Mouse (Mus musculus): ENCODE results near the gene Olfr1200. TPM values are rescaled to one million over a fixed set of nuclear protein-coding genes. Genes with fewer than 3 reads are reported as not detected.

Olfr1200 gene
- not detected in 2 replicates for total RNA-seq (2015; ENCODE audit: low replicate concordance)
- not detected in 2 replicates for total RNA-seq (2017; ENCODE audit: low replicate concordance)

DNA sequence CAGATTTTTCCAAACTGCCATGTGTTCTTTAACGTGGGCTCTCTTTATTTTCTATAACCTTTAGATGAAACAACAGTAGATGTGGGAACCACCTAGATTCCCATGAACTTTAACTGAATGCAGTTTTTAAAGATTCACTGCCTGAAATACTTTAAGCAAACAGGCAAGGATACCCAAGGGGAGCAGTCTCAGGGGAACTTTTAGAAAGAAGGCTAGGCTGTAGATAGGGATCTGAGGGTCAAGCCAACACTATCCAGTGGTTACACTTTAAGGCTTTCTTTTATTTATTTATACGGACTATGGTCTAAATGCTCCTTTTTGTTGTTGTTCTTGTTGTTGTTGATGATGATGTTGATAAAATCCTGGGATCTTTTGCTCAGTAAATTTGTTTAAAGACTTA, at the start of gene Olfr1200:
Olfr1200 (minus strand) TSS at position 101 of the 400 bp plus-strand sequence.
- ATAC-seq (replicated peaks; ENCODE audit: low FRiP score, poor library complexity, severe bottlenecking): no peak

- no peak for ATAC-seq (replicated peaks; ENCODE audit: low FRiP score, poor library complexity, severe bottlenecking)
These were observed 43.9 kb upstream of the Olfr1200 start, which contains the start of gene Olfr1202 for GRCm38 (mm10) chr2:88814196-88814595. Gene Olfr1202 (plus strand): TSS chr2:88814496.

DNA sequence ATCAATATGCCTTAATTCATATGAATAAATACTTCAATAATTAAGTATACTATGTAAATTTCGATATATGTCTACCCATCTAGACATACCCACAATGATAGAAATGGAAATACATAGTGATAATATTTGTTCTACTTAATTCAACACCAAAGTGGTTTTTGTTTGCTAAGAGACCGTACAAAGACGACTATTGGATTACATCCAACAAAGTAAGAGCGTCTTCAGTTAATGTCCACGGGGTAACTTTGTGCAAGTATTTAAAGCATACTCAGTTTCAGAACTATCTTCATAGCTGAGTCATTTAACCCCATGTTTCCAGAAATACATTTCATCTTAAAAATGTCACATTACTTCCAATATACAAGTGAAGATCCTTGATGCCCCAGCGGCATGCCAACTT, 22.4 kb upstream of the Olfr1200 start, which contains the start of gene Olfr1201:
Olfr1201 (plus strand) TSS at position 301 of the 400 bp plus-strand sequence.
- no peak for ATAC-seq (replicated peaks; ENCODE audit: low FRiP score, poor library complexity, severe bottlenecking)

GRCm38 (mm10) chr2:88760369-88760768, 9.9 kb downstream of the Olfr1200 start, which contains the start of gene Olfr1199:
Gene Olfr1199 (minus strand): TSS chr2:88760469.
- ATAC-seq (replicated peaks; ENCODE audit: low FRiP score, poor library complexity, severe bottlenecking): no peak

DNA sequence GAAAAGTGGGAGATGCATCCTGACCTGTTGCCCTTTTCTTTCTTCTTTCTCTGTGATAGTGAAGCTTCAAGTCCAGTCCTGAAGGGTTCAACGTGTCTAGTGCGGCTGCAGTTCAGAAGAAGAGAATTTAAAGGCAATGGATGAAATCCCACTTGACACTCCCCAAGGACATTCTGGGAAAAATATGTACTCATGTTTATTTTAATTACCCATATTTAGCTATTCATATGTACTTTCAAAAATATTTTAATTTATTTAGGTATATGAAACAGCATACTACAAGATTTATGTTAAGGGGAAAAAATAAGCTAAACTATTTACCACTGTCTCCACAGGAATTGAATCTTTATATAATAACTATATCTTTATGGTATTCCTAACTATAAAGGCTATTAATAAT, 19.0 kb downstream of the Olfr1200 start, which contains the start of gene Olfr1198:
Olfr1198 (minus strand) TSS at position 101 of the 400 bp plus-strand sequence.
- no peak for ATAC-seq (replicated peaks; ENCODE audit: low FRiP score, poor library complexity, severe bottlenecking)

GRCm38 (mm10) chr2:88743379-88743778, 26.9 kb downstream of the Olfr1200 start:
- no peak for ATAC-seq (replicated peaks; ENCODE audit: low FRiP score, poor library complexity, severe bottlenecking)

DNA sequence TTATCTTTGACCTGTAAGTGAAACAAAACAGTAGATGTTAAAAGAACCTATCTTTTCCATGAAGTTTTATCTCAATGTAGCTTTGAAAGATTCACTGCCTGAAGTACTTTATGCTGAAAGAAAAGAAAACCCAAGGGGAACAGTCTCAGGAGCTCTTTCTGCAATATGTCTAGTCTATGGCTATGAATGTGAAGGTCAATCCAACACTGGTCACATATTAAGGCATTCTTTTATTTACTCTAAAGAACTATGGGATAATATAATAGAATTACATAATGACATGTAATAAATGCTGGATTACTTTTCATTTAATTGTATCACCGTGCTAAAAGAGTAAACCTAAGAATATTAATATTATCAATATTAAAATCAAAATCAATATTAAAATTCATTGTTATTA, 38.0 kb downstream of the Olfr1200 start, which contains the start of gene Olfr1197:
Olfr1197 (minus strand) TSS at position 101 of the 400 bp plus-strand sequence.
- no peak for ATAC-seq (replicated peaks; ENCODE audit: low FRiP score, poor library complexity, severe bottlenecking)

Other genes starting within 250 kb of the Olfr1200 start
- not detected in 2 replicates for gene Olfr1188, start 213.6 kb downstream of the Olfr1200 start, total RNA-seq (2015; ENCODE audit: low replicate concordance)
- gene Olfr1188, start 213.6 kb downstream of the Olfr1200 start, total RNA-seq (2017; ENCODE audit: low replicate concordance): not detected in 2 replicates
- gene Olfr1189, start 184.0 kb downstream of the Olfr1200 start, total RNA-seq (2015; ENCODE audit: low replicate concordance): not detected in 2 replicates
- gene Olfr1189, start 184.0 kb downstream of the Olfr1200 start, total RNA-seq (2017; ENCODE audit: low replicate concordance): not detected in 2 replicates
- not detected in 2 replicates for gene Olfr1191-ps1, start 129.9 kb downstream of the Olfr1200 start, total RNA-seq (2015; ENCODE audit: low replicate concordance)
- gene Olfr1191-ps1, start 129.9 kb downstream of the Olfr1200 start, total RNA-seq (2017; ENCODE audit: low replicate concordance): not detected in 2 replicates
- not detected in 2 replicates for gene Olfr1192-ps1, start 122.0 kb downstream of the Olfr1200 start, total RNA-seq (2015; ENCODE audit: low replicate concordance)
- 0.14 TPM in 1 of 2 replicates, not detected in the other for gene Olfr1192-ps1, start 122.0 kb downstream of the Olfr1200 start, total RNA-seq (2017; ENCODE audit: low replicate concordance)
- gene Olfr1193, start 94.9 kb downstream of the Olfr1200 start, total RNA-seq (2015; ENCODE audit: low replicate concordance): not detected in 2 replicates
- gene Olfr1193, start 94.9 kb downstream of the Olfr1200 start, total RNA-seq (2017; ENCODE audit: low replicate concordance): not detected in 2 replicates
- not detected in 2 replicates for gene Olfr1195, start 81.3 kb downstream of the Olfr1200 start, total RNA-seq (2015; ENCODE audit: low replicate concordance)
- gene Olfr1195, start 81.3 kb downstream of the Olfr1200 start, total RNA-seq (2017; ENCODE audit: low replicate concordance): not detected in 2 replicates
- gene Olfr1196, start 65.9 kb downstream of the Olfr1200 start, total RNA-seq (2015; ENCODE audit: low replicate concordance): not detected in 2 replicates
- not detected in 2 replicates for gene Olfr1196, start 65.9 kb downstream of the Olfr1200 start, total RNA-seq (2017; ENCODE audit: low replicate concordance)
- gene Olfr1197, start 38.1 kb downstream of the Olfr1200 start, total RNA-seq (2015; ENCODE audit: low replicate concordance): not detected in 2 replicates
- gene Olfr1197, start 38.1 kb downstream of the Olfr1200 start, total RNA-seq (2017; ENCODE audit: low replicate concordance): not detected in 2 replicates
- not detected in 2 replicates for gene Olfr1198, start 19.1 kb downstream of the Olfr1200 start, total RNA-seq (2015; ENCODE audit: low replicate concordance)
- not detected in 2 replicates for gene Olfr1198, start 19.1 kb downstream of the Olfr1200 start, total RNA-seq (2017; ENCODE audit: low replicate concordance)
- not detected in 2 replicates for gene Olfr1199, start 10.0 kb downstream of the Olfr1200 start, total RNA-seq (2015; ENCODE audit: low replicate concordance)
- not detected in 2 replicates for gene Olfr1199, start 10.0 kb downstream of the Olfr1200 start, total RNA-seq (2017; ENCODE audit: low replicate concordance)
- gene Olfr1201, start 22.5 kb upstream of the Olfr1200 start, total RNA-seq (2015; ENCODE audit: low replicate concordance): not detected in 2 replicates
- gene Olfr1201, start 22.5 kb upstream of the Olfr1200 start, total RNA-seq (2017; ENCODE audit: low replicate concordance): not detected in 2 replicates
- not detected in 2 replicates for gene Olfr1202, start 44.0 kb upstream of the Olfr1200 start, total RNA-seq (2015; ENCODE audit: low replicate concordance)
- not detected in 2 replicates for gene Olfr1202, start 44.0 kb upstream of the Olfr1200 start, total RNA-seq (2017; ENCODE audit: low replicate concordance)
- not detected in 2 replicates for gene Olfr1205, start 59.2 kb upstream of the Olfr1200 start, total RNA-seq (2015; ENCODE audit: low replicate concordance)
- gene Olfr1205, start 59.2 kb upstream of the Olfr1200 start, total RNA-seq (2017; ENCODE audit: low replicate concordance): 0.28 TPM in 1 of 2 replicates, not detected in the other
- gene Olfr1204, start 78.8 kb upstream of the Olfr1200 start, total RNA-seq (2015; ENCODE audit: low replicate concordance): 14.6 TPM in 1 of 2 replicates, not detected in the other
- gene Olfr1204, start 78.8 kb upstream of the Olfr1200 start, total RNA-seq (2017; ENCODE audit: low replicate concordance): not detected in 2 replicates
- gene Olfr1206, start 92.7 kb upstream of the Olfr1200 start, total RNA-seq (2015; ENCODE audit: low replicate concordance): not detected in 2 replicates
- gene Olfr1206, start 92.7 kb upstream of the Olfr1200 start, total RNA-seq (2017; ENCODE audit: low replicate concordance): not detected in 2 replicates
- gene Olfr1208, start 131.8 kb upstream of the Olfr1200 start, total RNA-seq (2015; ENCODE audit: low replicate concordance): not detected in 2 replicates
- gene Olfr1208, start 131.8 kb upstream of the Olfr1200 start, total RNA-seq (2017; ENCODE audit: low replicate concordance): not detected in 2 replicates
- gene Olfr1209, start 144.7 kb upstream of the Olfr1200 start, total RNA-seq (2015; ENCODE audit: low replicate concordance): not detected in 2 replicates
- gene Olfr1209, start 144.7 kb upstream of the Olfr1200 start, total RNA-seq (2017; ENCODE audit: low replicate concordance): not detected in 2 replicates
- gene Olfr1211, start 167.6 kb upstream of the Olfr1200 start, total RNA-seq (2015; ENCODE audit: low replicate concordance): not detected in 2 replicates
- gene Olfr1211, start 167.6 kb upstream of the Olfr1200 start, total RNA-seq (2017; ENCODE audit: low replicate concordance): not detected in 2 replicates
- not detected in 2 replicates for gene Olfr1212, start 183.5 kb upstream of the Olfr1200 start, total RNA-seq (2015; ENCODE audit: low replicate concordance)
- gene Olfr1212, start 183.5 kb upstream of the Olfr1200 start, total RNA-seq (2017; ENCODE audit: low replicate concordance): 0.43 TPM in 1 of 2 replicates, not detected in the other
- gene Gm13762, start 209.8 kb upstream of the Olfr1200 start, total RNA-seq (2015; ENCODE audit: low replicate concordance): not detected in 2 replicates
- gene Gm13762, start 209.8 kb upstream of the Olfr1200 start, total RNA-seq (2017; ENCODE audit: low replicate concordance): not detected in 2 replicates
- not detected in 2 replicates for gene Olfr1214, start 222.2 kb upstream of the Olfr1200 start, total RNA-seq (2015; ENCODE audit: low replicate concordance)
- gene Olfr1214, start 222.2 kb upstream of the Olfr1200 start, total RNA-seq (2017; ENCODE audit: low replicate concordance): not detected in 2 replicates
- gene Olfr1215, start 236.5 kb upstream of the Olfr1200 start, total RNA-seq (2015; ENCODE audit: low replicate concordance): not detected in 2 replicates
- not detected in 2 replicates for gene Olfr1215, start 236.5 kb upstream of the Olfr1200 start, total RNA-seq (2017; ENCODE audit: low replicate concordance)
- gene Olfr1216, start 247.9 kb upstream of the Olfr1200 start, total RNA-seq (2015; ENCODE audit: low replicate concordance): not detected in 2 replicates
- not detected in 2 replicates for gene Olfr1216, start 247.9 kb upstream of the Olfr1200 start, total RNA-seq (2017; ENCODE audit: low replicate concordance)

Measured in erythroblast, adult 5-6 weeks (primary cell).